Mouse (Mus musculus): ENCODE data around the gene Itgbl1. TPM values are rescaled to one million over a fixed set of nuclear protein-coding genes. Genes with fewer than 3 reads are reported as not detected.

Itgbl1 gene
- not detected for polyA plus RNA-seq (2014; fragmentation: Illumina TruSeq; extraction: RNeasy Lipid Tissue Mini Kit (QIAGEN cat#74804); ENCODE audit: low replicate concordance)

GRCm38 (mm10) chr14:123659921-123660385, at the start of gene Itgbl1:
TSS of gene Itgbl1 (plus strand) at chr14:123659971.

GRCm38 (mm10) chr14:123626501-123627179, 33.1 kb upstream of the Itgbl1 start, which contains the start of gene Nalcn:
TSS of gene Nalcn (minus strand) at chr14:123627144.

Other genes starting within 250 kb of the Itgbl1 start
- gene Nalcn, start 32.8 kb upstream of the Itgbl1 start, polyA plus RNA-seq (2014; fragmentation: Illumina TruSeq; extraction: RNeasy Lipid Tissue Mini Kit (QIAGEN cat#74804); ENCODE audit: low replicate concordance) = 0.56 TPM

Data from small intestine, adult 10 weeks (tissue).